Mouse (Mus musculus) stomach, postnatal 0 days (tissue): Measurements from ENCODE around the gene St6galnac1. TPM values are rescaled to one million over a fixed set of nuclear protein-coding genes. Genes with fewer than 3 reads are reported as not detected.

ENCODE experiments used
- ATAC-seq: fragments of 200-750 bp; cut with Nextera tagmentation; 2 replicates; pipeline ENCODE4 v1.8.0; 2017; ENCODE audit not compliant: low FRiP score, low TSS enrichment
- DNase-seq: peaks from one replicate; pipeline ENCODE4 v3.0.0-alpha.2; 2016; ENCODE audit warnings: low spot score
- H3K27ac ChIP-seq: fragments of 300-500 bp; sonication (generic); replicated peaks from 2 replicates; pipeline ENCODE4 v1.5.1; 2014; ENCODE audit warnings: mild to moderate bottlenecking, control low read depth
- H3K27me3 ChIP-seq: fragments of 300-500 bp; sonication (generic); 2 replicates; pipeline ENCODE4 v1.6.1; 2014; ENCODE audit warnings: low read length; ENCODE audit not compliant: control insufficient read depth, insufficient read depth
- H3K36me3 ChIP-seq: fragments of 300-500 bp; sonication (generic); 2 replicates; pipeline ENCODE4 v1.6.1; 2014; ENCODE audit warnings: low read length, mixed read lengths; ENCODE audit not compliant: control insufficient read depth, insufficient read depth
- H3K4me1 ChIP-seq: fragments of 300-500 bp; sonication (generic); replicated peaks from 2 replicates; pipeline ENCODE4 v1.6.1; 2014; ENCODE audit warnings: antibody characterized with exemption; ENCODE audit not compliant: control insufficient read depth, insufficient read depth
- H3K4me2 ChIP-seq: fragments of 300-500 bp; sonication (generic); replicated peaks from 2 replicates; pipeline ENCODE4 v1.6.1; 2014; ENCODE audit warnings: low read depth, mild to moderate bottlenecking, control low read depth, moderate library complexity
- H3K4me3 ChIP-seq: fragments of 300-500 bp; sonication (generic); 2 replicates; pipeline ENCODE4 v1.5.1; 2014; ENCODE audit warnings: low read depth, low read length, control low read depth
- H3K9ac ChIP-seq: fragments of 300-500 bp; sonication (generic); 2 replicates; pipeline ENCODE4 v1.6.1; 2014; ENCODE audit warnings: mild to moderate bottlenecking, low read length, control low read depth, mixed read lengths
- H3K9me3 ChIP-seq: fragments of 300-500 bp; sonication (generic); 2 replicates; pipeline ENCODE4 v1.6.1; 2016; ENCODE audit warnings: low read length; ENCODE audit not compliant: control insufficient read depth
- CTCF ChIP-seq: IDR thresholded peaks from 2 replicates; pipeline ENCODE4 v1.5.1; 2016; ENCODE audit warnings: antibody characterized with exemption, low read depth, mild to moderate bottlenecking, moderate library complexity
- EP300 ChIP-seq: optimal IDR thresholded peaks from 2 replicates; pipeline ENCODE3; 2016; ENCODE audit warnings: antibody characterized with exemption
- WGBS: fragments of 180-500 bp; shearing (Covaris S2); extraction: QIAGEN DNeasy Blood & Tissue Kit; methylation state at CpG from one replicate; pipeline ENCODE4 v1.1.7; 2014; 5-methylcytosine and 5-hydroxymethylcytosine counted together
- polyA plus RNA-seq: library from polyadenylated mRNA; unstranded; fragments of >200 nt; fragmentation: Nextera tagmentation; extraction: Ambion mirVana; gene quantifications from 2 replicates; pipeline ENCODE4 v1.2.1, GENCODE M21; 2015

Gene St6galnac1
- polyA plus RNA-seq, 1 experiment from 2014 or later: not detected

GRCm38 (mm10) chr11:116809520-116809919 lies 34.2 kb upstream of the St6galnac1 start:
- H3K9me3 ChIP-seq: no peaks in the 10 kb centered on the region
- ATAC-seq (no peak), DNase-seq (no peak)
- no peak overlapping the region for H3K27ac ChIP-seq
- H3K9ac ChIP-seq: no peak overlapping the region
- TF ChIP-seq CTCF: no peak
- no peak for TF ChIP-seq EP300
- no peaks in the 10 kb centered on the region for H3K36me3 ChIP-seq
- no peak overlapping the region for H3K4me2 ChIP-seq
- 76% methylated on average over 8 of the region's 8 CpGs for WGBS
- H3K4me1 ChIP-seq: peaks cover 8% of the 10 kb centered on the region
- no peak overlapping the region for H3K4me3 ChIP-seq
- no peaks in the 10 kb centered on the region for H3K27me3 ChIP-seq

GRCm38 (mm10) chr11:116808811-116809395 lies 33.6 kb upstream of the St6galnac1 start:
- ATAC-seq (no peak), DNase-seq (no peak)
- Histone ChIP-seq H3K36me3 (no peaks in the 10 kb centered on the region), H3K4me3 (no peak overlapping the region), H3K4me1 (peaks cover 8% of the 10 kb centered on the region), H3K27me3 (no peaks in the 10 kb centered on the region), H3K9ac (no peak overlapping the region), H3K9me3 (no peaks in the 10 kb centered on the region), H3K4me2 (no peak overlapping the region), H3K27ac (no peak overlapping the region)
- TF ChIP-seq CTCF (no peak), EP300 (no peak)
- WGBS: 78% methylated on average over 11 of the region's 11 CpGs

- no peak overlapping the region for H3K9ac ChIP-seq
- WGBS: 17% methylated on average over 7 of the region's 7 CpGs
- H3K4me1 ChIP-seq: peaks cover 4% of the 10 kb centered on the region; the same call in 1 of the 2 replicates
- no peaks in the 10 kb centered on the region for H3K27me3 ChIP-seq
- H3K4me2 ChIP-seq: no peak overlapping the region
- DNase-seq: peak; percentile 87
- peak overlapping the region; percentile 64 for H3K27ac ChIP-seq
- TF ChIP-seq CTCF: peak; percentile 94
- TF ChIP-seq EP300: no peak
- H3K36me3 ChIP-seq: no peaks in the 10 kb centered on the region
- no peaks in the 10 kb centered on the region for H3K9me3 ChIP-seq
- ATAC-seq: peak; percentile 76
- H3K4me3 ChIP-seq: no peak overlapping the region
Observed at GRCm38 (mm10) chr11:116807938-116808606, 32.8 kb upstream of the St6galnac1 start.

- no peaks in the 10 kb centered on the region for H3K36me3 ChIP-seq
- DNase-seq (no peak), ATAC-seq (no peak)
- H3K4me3 ChIP-seq: no peak overlapping the region
- H3K27ac ChIP-seq: peak overlapping the region; percentile 64
- no peak overlapping the region for H3K4me2 ChIP-seq
- no peaks in the 10 kb centered on the region for H3K9me3 ChIP-seq
- TF ChIP-seq EP300: no peak
- WGBS: 59% methylated on average over 3 of the region's 3 CpGs
- H3K4me1 ChIP-seq: peaks cover 2% of the 10 kb centered on the region; the same call in 1 of the 2 replicates
- no peak overlapping the region for H3K9ac ChIP-seq
- no peaks in the 10 kb centered on the region for H3K27me3 ChIP-seq
Observed at GRCm38 (mm10) chr11:116807526-116807925, 32.2 kb upstream of the St6galnac1 start.

GRCm38 (mm10) chr11:116807116-116807515 lies 31.8 kb upstream of the St6galnac1 start:
- Histone ChIP-seq H3K27ac (no peak overlapping the region), H3K4me2 (no peak overlapping the region), H3K9ac (no peak overlapping the region), H3K4me1 (no peaks in the 10 kb centered on the region), H3K4me3 (no peak overlapping the region), H3K9me3 (no peaks in the 10 kb centered on the region), H3K27me3 (no peaks in the 10 kb centered on the region), H3K36me3 (no peaks in the 10 kb centered on the region)
- 42% methylated on average over 7 of the region's 7 CpGs for WGBS
- no peak for TF ChIP-seq EP300
- peak; percentile 19; the same call in 1 of the 2 replicates for TF ChIP-seq CTCF
- ATAC-seq (no peak), DNase-seq (no peak)
